Mouse (Mus musculus) left cerebral cortex, postnatal 4 days (tissue): ENCODE measurements around the gene Phyhipl. TPM values are rescaled to one million over a fixed set of nuclear protein-coding genes. Genes with fewer than 3 reads are reported as not detected.

ENCODE experiments used
- DNase-seq: peaks from one replicate; pipeline ENCODE4 v3.0.0-alpha.2; 2022
- intact Hi-C: fragments of 180-260 bp; cut with DNase I; formaldehyde crosslinking; loops from one replicate; pipeline ENCODE4 v1.15.1; 2025
- total RNA-seq, 2 experiments: library from RNA; stranded (reverse); gene quantifications; 2 replicates each; pipeline ENCODE4 v1.2.3; 2021

Gene Phyhipl
- total RNA-seq, 2 experiments from 2014 or later, result 137 to 154 TPM

GRCm38 (mm10) chr10:70637640-70638328 lies 18.0 kb downstream of the Phyhipl start:
- intact Hi-C loops, result no loop called here

GRCm38 (mm10) chr10:70635261-70635660 lies 20.5 kb downstream of the Phyhipl start:
- DNase-seq, result no peak
- intact Hi-C loops, result no loop called here

More at GRCm38 (mm10) chr10:70637640-70638328, 18.0 kb downstream of the Phyhipl start:
- no peak for DNase-seq

- intact Hi-C loops, result no loop called here
- DNase-seq, result no peak
Observed at GRCm38 (mm10) chr10:70631142-70631541, 24.6 kb downstream of the Phyhipl start.

GRCm38 (mm10) chr10:70623461-70623860 lies 32.3 kb downstream of the Phyhipl start:
- DNase-seq, result no peak
- intact Hi-C loops, result no loop called here

- DNase-seq, result no peak
- intact Hi-C loops, result no loop called here
Observed at GRCm38 (mm10) chr10:70616377-70616776, 39.4 kb downstream of the Phyhipl start.

- intact Hi-C loops, result no loop called here
- no peak for DNase-seq
Observed at GRCm38 (mm10) chr10:70611633-70612032, 44.1 kb downstream of the Phyhipl start.

GRCm38 (mm10) chr10:70599925-70600305 lies 55.9 kb downstream of the Phyhipl start:
- intact Hi-C loops, result loop anchor here (5.0 to 10.0 kb wide), 4 partner anchors 42 to 352 kb away; no protein-coding TSS in a partner anchor
- DNase-seq, result no peak

- peak; percentile 96 for DNase-seq
- intact Hi-C loops, result loop anchor here (5.0 to 10.0 kb wide), 3 partner anchors 115 to 353 kb away; no protein-coding TSS in a partner anchor
Observed at GRCm38 (mm10) chr10:70599126-70599924, 56.4 kb downstream of the Phyhipl start.

- intact Hi-C loops, result loop anchor here (5.0 to 10.0 kb wide), 3 partner anchors 116 to 354 kb away; no protein-coding TSS in a partner anchor
- peak; percentile 71 for DNase-seq
Observed at GRCm38 (mm10) chr10:70598516-70599125, 57.1 kb downstream of the Phyhipl start.

GRCm38 (mm10) chr10:70598081-70598515 lies 57.7 kb downstream of the Phyhipl start:
- intact Hi-C loops, result loop anchor here (5.0 to 10.0 kb wide), 3 partner anchors 117 to 354 kb away; no protein-coding TSS in a partner anchor
- DNase-seq, result no peak

- peak; percentile 43 for DNase-seq
- intact Hi-C loops, result loop anchor here (10.0 kb wide), 1 partner anchor 121 kb away; no protein-coding TSS in a partner anchor
Observed at GRCm38 (mm10) chr10:70594007-70594406, 61.8 kb downstream of the Phyhipl start.

- intact Hi-C loops, result no loop called here
- DNase-seq, result no peak
Observed at GRCm38 (mm10) chr10:70586876-70587405, 68.8 kb downstream of the Phyhipl start.

- DNase-seq, result no peak
- intact Hi-C loops, result no loop called here
Observed at GRCm38 (mm10) chr10:70584171-70584570, 71.6 kb downstream of the Phyhipl start.

GRCm38 (mm10) chr10:70581556-70582211 lies 74.1 kb downstream of the Phyhipl start:
- DNase-seq, result peak; percentile 26
- intact Hi-C loops, result no loop called here

GRCm38 (mm10) chr10:70563636-70564035 lies 92.1 kb downstream of the Phyhipl start:
- DNase-seq, result peak; percentile 72
- intact Hi-C loops, result loop anchor here (5.0 to 10.0 kb wide), 3 partner anchors 246 to 401 kb away; no protein-coding TSS in a partner anchor

- no peak for DNase-seq
- intact Hi-C loops, result loop anchor here (10.0 kb wide), 1 partner anchor 368 kb away; no protein-coding TSS in a partner anchor
Observed at GRCm38 (mm10) chr10:70552531-70552930, 103.2 kb downstream of the Phyhipl start.

GRCm38 (mm10) chr10:70542857-70543256 lies 112.9 kb downstream of the Phyhipl start:
- no peak for DNase-seq
- intact Hi-C loops, result loop anchor here (5.0 kb wide), 1 partner anchor 176 kb away; no protein-coding TSS in a partner anchor

GRCm38 (mm10) chr10:70540456-70541195 lies 115.1 kb downstream of the Phyhipl start:
- intact Hi-C loops, result loop anchor here (5.0 kb wide), 1 partner anchor 173 kb away; no protein-coding TSS in a partner anchor
- DNase-seq, result no peak

- DNase-seq, result no peak
- intact Hi-C loops, result no loop called here
Observed at GRCm38 (mm10) chr10:70539251-70539650, 116.5 kb downstream of the Phyhipl start.
